Mouse (Mus musculus): ENCODE measurements at regions not wholly inside any gene's neighbourhood (a gene's known extent, or its start where the extent isn't known, plus 50 kb on each side); places are given as distances from the start of the nearest gene placed in this dataset.

DNA sequence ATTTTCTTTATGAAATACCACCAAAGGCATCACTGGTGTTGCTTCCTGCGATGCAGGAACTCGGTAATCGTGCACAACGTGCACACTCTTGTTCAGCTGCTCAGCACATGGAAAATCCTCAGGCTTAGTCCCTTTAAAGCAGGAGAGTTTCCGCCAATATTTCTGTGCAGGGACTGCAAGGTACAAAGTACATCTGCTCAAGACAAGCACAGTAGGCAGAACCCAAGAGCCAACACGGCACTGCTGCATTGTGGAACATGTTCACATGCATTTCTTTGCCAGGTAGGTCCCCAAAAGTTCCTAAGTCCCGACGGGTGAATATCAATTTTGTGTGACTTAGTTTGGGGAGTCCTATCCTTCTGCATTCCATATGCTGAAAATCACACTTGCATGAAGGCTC lies 808.0 kb upstream of the Pou3f3 start:
- Histone ChIP-seq H3K4me3 (no peak overlapping the region), H3K4me1 (replicated peaks) (peaks cover 34% of the 10 kb centered on the region), H3K27me3 (no peaks in the 10 kb centered on the region), H3K9ac (no peak overlapping the region), H3K9me3 (no peaks in the 10 kb centered on the region), H3K4me2 (no peak overlapping the region), H3K36me3 (no peaks in the 10 kb centered on the region), H3K27ac (replicated peaks) (no peak overlapping the region)
- ATAC-seq (ENCODE audit: low read depth): no peak
- WGBS: 94% methylated on average over 8 of the region's 8 CpGs

DNA sequence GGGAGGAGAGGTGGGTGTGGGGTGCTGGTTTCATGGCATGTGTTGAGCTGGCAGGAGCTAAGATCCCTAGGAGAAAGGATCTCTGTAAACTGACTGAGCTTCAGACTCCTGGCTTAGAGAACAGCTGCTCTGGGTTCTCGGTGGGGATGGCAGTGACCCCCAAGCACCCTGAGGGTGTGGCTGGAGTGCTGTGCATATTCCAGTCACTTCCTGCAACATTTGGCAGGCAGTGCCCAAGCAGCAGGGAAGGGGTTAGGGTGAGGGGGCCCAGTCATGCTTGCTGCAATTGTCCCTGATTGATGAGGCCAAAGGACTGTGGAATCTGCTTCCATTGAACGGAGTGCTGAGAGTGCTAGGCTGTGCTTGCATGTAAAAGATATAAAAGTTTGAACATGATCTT lies 807.4 kb upstream of the Pou3f3 start:
- peaks cover 34% of the 10 kb centered on the region for H3K4me1 ChIP-seq (replicated peaks)
- ATAC-seq (ENCODE audit: low read depth): peak; percentile 84
- H3K9me3 ChIP-seq: no peaks in the 10 kb centered on the region
- H3K9ac ChIP-seq: no peak overlapping the region
- no peak overlapping the region for H3K4me2 ChIP-seq
- no peaks in the 10 kb centered on the region for H3K27me3 ChIP-seq
- no peak overlapping the region for H3K4me3 ChIP-seq
- 2% methylated on average over 2 of the region's 2 CpGs for WGBS
- H3K27ac ChIP-seq (replicated peaks): no peak overlapping the region
- no peaks in the 10 kb centered on the region for H3K36me3 ChIP-seq

- Histone ChIP-seq H3K9me3 (no peaks in the 10 kb centered on the region), H3K4me3 (no peak overlapping the region), H3K36me3 (no peaks in the 10 kb centered on the region), H3K9ac (no peak overlapping the region), H3K4me1 (replicated peaks) (peaks cover 34% of the 10 kb centered on the region), H3K27me3 (no peaks in the 10 kb centered on the region), H3K4me2 (no peak overlapping the region), H3K27ac (replicated peaks) (no peak overlapping the region)
- 10% methylated on average over 5 of the region's 5 CpGs for WGBS
- peak; percentile 67; the same call in 1 of the 2 replicates for ATAC-seq (ENCODE audit: low read depth)
These were observed 806.6 kb upstream of the Pou3f3 start for GRCm38 (mm10) chr1:41888966-41889365.

DNA sequence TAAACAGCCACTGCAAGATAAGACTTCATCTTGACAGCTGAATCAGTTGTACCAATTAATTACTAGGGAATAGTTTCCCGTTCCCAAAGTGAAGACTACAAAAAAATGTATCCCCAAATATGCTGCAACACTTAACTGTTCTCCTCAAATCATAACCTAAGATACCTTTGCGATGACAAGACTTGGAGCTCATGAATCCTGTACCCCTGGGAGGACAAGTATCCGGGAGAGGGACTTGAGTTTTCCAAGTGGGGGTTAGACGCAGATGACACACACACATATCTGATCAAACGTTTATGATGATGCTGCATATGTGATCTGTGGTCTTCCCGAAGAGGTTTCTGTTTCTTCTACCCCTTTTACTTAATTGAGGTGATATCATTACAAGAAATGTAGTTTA lies 805.6 kb upstream of the Pou3f3 start:
- 56% methylated on average over 6 of the region's 6 CpGs for WGBS
- Histone ChIP-seq H3K4me3 (no peak overlapping the region), H3K27me3 (no peaks in the 10 kb centered on the region), H3K36me3 (no peaks in the 10 kb centered on the region), H3K27ac (replicated peaks) (no peak overlapping the region), H3K4me1 (replicated peaks) (peaks cover 34% of the 10 kb centered on the region), H3K9me3 (no peaks in the 10 kb centered on the region), H3K4me2 (no peak overlapping the region), H3K9ac (no peak overlapping the region)
- ATAC-seq (ENCODE audit: low read depth): no peak

DNA sequence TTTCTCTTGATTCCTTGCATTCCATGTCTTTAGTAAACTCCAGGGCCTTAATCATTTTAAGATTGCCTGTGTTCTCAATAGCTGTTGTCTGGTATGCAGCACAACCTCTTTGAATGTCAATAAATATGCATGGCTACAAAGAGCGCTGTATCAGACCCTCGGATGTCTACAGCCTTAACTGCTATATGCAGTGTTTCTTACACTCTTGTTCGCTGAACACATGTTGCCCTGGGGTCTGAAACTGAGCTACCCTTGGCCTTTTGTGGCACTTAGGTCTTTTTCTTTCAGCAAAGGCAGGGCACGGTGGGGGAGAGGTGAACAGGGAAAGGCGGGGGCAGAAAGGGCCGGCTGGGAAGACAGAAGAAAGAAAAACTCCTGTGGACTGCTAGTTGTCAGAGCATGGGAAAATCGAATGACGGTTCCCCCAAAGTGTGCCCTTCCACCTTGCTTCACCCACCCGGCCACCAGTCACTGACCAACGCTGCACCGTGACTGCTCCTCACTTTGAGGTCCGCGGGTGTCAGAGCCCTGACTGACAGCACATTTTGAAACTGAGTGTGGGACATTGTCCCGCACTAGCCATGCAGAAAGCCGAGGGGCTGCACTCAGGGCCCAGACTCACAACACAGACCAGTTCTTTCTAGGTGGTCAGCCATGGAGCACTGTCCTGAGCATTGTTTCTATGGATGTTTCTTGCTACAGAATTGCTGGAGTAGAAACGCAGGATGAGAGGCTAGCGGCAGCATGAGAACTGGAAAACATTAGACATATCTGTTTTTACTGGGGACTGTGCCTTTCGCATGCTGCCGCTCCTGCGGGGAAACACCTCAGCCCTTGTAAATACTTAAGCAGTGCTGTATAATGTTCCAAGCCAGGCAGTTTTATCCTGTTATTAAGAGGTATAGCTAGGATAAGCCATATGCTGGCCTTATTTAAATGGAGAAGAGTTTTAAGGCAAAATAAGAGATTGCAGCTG lies 804.6 kb upstream of the Pou3f3 start:
- WGBS: 30% methylated on average over 20 of the region's 20 CpGs
- no peaks in the 10 kb centered on the region for H3K9me3 ChIP-seq
- H3K9ac ChIP-seq: peak overlapping the region; percentile 13; the same call in 1 of the 2 replicates
- no peak overlapping the region for H3K27ac ChIP-seq (replicated peaks)
- peaks cover 34% of the 10 kb centered on the region for H3K4me1 ChIP-seq (replicated peaks)
- H3K4me3 ChIP-seq: no peak overlapping the region
- H3K4me2 ChIP-seq: peak overlapping the region; percentile 27
- no peaks in the 10 kb centered on the region for H3K27me3 ChIP-seq
- ATAC-seq (ENCODE audit: low read depth): no peak
- no peaks in the 10 kb centered on the region for H3K36me3 ChIP-seq

GRCm38 (mm10) chr1:41891730-41892129 lies 803.8 kb upstream of the Pou3f3 start:
- 59% methylated on average over 11 of the region's 11 CpGs for WGBS
- no peak for ATAC-seq (ENCODE audit: low read depth)
- no peak overlapping the region for H3K9ac ChIP-seq
- no peaks in the 10 kb centered on the region for H3K36me3 ChIP-seq
- H3K4me2 ChIP-seq: no peak overlapping the region
- H3K27ac ChIP-seq (replicated peaks): no peak overlapping the region
- peaks cover 34% of the 10 kb centered on the region for H3K4me1 ChIP-seq (replicated peaks)
- no peak overlapping the region for H3K4me3 ChIP-seq
- no peaks in the 10 kb centered on the region for H3K9me3 ChIP-seq
- no peaks in the 10 kb centered on the region for H3K27me3 ChIP-seq

- no peaks in the 10 kb centered on the region for H3K9me3 ChIP-seq
- no peak overlapping the region for H3K27ac ChIP-seq (replicated peaks)
- ATAC-seq (ENCODE audit: low read depth): no peak
- WGBS: 46% methylated on average over 2 of the region's 2 CpGs
- H3K36me3 ChIP-seq: no peaks in the 10 kb centered on the region
- peaks cover 34% of the 10 kb centered on the region for H3K4me1 ChIP-seq (replicated peaks)
- no peak overlapping the region for H3K4me2 ChIP-seq
- no peak overlapping the region for H3K4me3 ChIP-seq
- no peak overlapping the region for H3K9ac ChIP-seq
- H3K27me3 ChIP-seq: no peaks in the 10 kb centered on the region
These were observed 803.2 kb upstream of the Pou3f3 start for GRCm38 (mm10) chr1:41892376-41892775.

GRCm38 (mm10) chr1:41897768-41898330 lies 797.7 kb upstream of the Pou3f3 start:
- Histone ChIP-seq H3K36me3 (no peaks in the 10 kb centered on the region), H3K27me3 (no peaks in the 10 kb centered on the region), H3K4me2 (no peak overlapping the region), H3K4me1 (replicated peaks) (no peaks in the 10 kb centered on the region), H3K9ac (no peak overlapping the region), H3K4me3 (no peak overlapping the region), H3K27ac (replicated peaks) (no peak overlapping the region), H3K9me3 (no peaks in the 10 kb centered on the region)
- WGBS: 73% methylated on average over 4 of the region's 4 CpGs
- ATAC-seq (ENCODE audit: low read depth): no peak

DNA sequence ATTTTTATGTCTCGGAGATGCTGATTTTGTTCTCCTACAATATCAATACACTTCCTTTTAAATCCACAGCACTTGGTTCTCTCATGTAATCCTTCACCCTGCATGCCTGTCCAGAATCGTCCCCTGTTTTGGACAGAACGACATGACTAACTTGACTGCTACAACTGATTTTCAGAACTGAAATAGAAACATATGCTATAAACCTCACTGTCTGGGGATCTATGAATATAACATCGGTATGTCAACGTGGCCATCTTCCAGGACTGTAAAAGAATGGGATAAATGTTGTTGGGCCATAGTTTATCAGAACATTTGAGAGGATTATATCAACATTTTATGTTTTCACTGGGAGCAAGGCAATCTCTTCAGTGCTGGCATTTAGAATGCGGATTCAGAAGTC lies 795.2 kb upstream of the Pou3f3 start:
- H3K9me3 ChIP-seq: no peaks in the 10 kb centered on the region
- ATAC-seq (ENCODE audit: low read depth): no peak
- no peaks in the 10 kb centered on the region for H3K4me1 ChIP-seq (replicated peaks)
- no peak overlapping the region for H3K4me2 ChIP-seq
- no peaks in the 10 kb centered on the region for H3K36me3 ChIP-seq
- H3K27ac ChIP-seq (replicated peaks): no peak overlapping the region
- H3K27me3 ChIP-seq: no peaks in the 10 kb centered on the region
- WGBS: 91% methylated on average over 6 of the region's 6 CpGs
- H3K9ac ChIP-seq: no peak overlapping the region
- H3K4me3 ChIP-seq: no peak overlapping the region

GRCm38 (mm10) chr1:41905971-41906370 lies 789.6 kb upstream of the Pou3f3 start:
- Histone ChIP-seq H3K9me3 (no peaks in the 10 kb centered on the region), H3K4me1 (replicated peaks) (no peaks in the 10 kb centered on the region), H3K9ac (no peak overlapping the region), H3K36me3 (no peaks in the 10 kb centered on the region), H3K27me3 (no peaks in the 10 kb centered on the region), H3K4me3 (no peak overlapping the region), H3K27ac (replicated peaks) (no peak overlapping the region), H3K4me2 (no peak overlapping the region)
- no peak for ATAC-seq (ENCODE audit: low read depth)
- 88% methylated on average over 5 of the region's 5 CpGs for WGBS

- no peak overlapping the region for H3K9ac ChIP-seq
- H3K4me1 ChIP-seq (replicated peaks): no peaks in the 10 kb centered on the region
- no peak overlapping the region for H3K4me3 ChIP-seq
- H3K36me3 ChIP-seq: no peaks in the 10 kb centered on the region
- H3K27me3 ChIP-seq: no peaks in the 10 kb centered on the region
- H3K27ac ChIP-seq (replicated peaks): no peak overlapping the region
- WGBS: 94% methylated on average over 8 of the region's 8 CpGs
- no peaks in the 10 kb centered on the region for H3K9me3 ChIP-seq
- H3K4me2 ChIP-seq: no peak overlapping the region
- ATAC-seq (ENCODE audit: low read depth): no peak
These were observed 787.4 kb upstream of the Pou3f3 start for GRCm38 (mm10) chr1:41908001-41908807.

DNA sequence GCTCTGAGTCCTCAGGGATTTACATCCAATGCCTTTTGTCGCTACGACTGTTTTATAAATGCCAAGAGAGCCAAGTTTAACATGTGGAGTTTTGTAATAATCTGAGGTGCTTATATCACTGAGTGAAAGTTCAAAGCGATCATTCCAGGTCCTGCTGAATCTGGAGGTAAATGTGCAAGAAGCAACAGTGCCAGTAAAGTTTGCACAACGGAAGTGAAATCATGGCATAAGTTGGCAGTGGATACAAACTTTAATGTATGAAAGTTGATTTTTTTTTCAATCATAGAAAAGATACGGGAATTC lies 786.8 kb upstream of the Pou3f3 start:
- Histone ChIP-seq H3K36me3 (no peaks in the 10 kb centered on the region), H3K27me3 (no peaks in the 10 kb centered on the region), H3K27ac (replicated peaks) (no peak overlapping the region), H3K4me1 (replicated peaks) (no peaks in the 10 kb centered on the region), H3K4me3 (no peak overlapping the region), H3K9me3 (no peaks in the 10 kb centered on the region), H3K4me2 (no peak overlapping the region), H3K9ac (no peak overlapping the region)
- ATAC-seq (ENCODE audit: low read depth): no peak
- 91% methylated on average over 5 of the region's 5 CpGs for WGBS

All from neural tube, embryonic 13.5 days (tissue).